Mouse (Mus musculus): ENCODE data around the gene Esr2. TPM values are rescaled to one million over a fixed set of nuclear protein-coding genes. Genes with fewer than 3 reads are reported as not detected.
A peak's percentile ranks its signal among the peaks of the same experiment; 100 is the strongest.

The Esr2 gene
- polyA plus RNA-seq, 1 experiment from 2014 or later: 0.34 TPM

- Histone ChIP-seq H3K4me2 (ENCODE audit: low read length) (peak overlapping the region; percentile 66), H3K27ac (ENCODE audit: low read depth, low read length) (peak overlapping the region; percentile 87), H3K9me3 (ENCODE audit: control insufficient read depth, low read length) (no peaks in the 10 kb centered on the region), H3K36me3 (ENCODE audit: control insufficient read depth, insufficient read depth, low read length) (no peaks in the 10 kb centered on the region), H3K4me1 (ENCODE audit: control insufficient read depth, insufficient read depth, low read depth, low read length) (peaks cover 21% of the 10 kb centered on the region), H3K27me3 (replicated peaks; ENCODE audit: control insufficient read depth, insufficient read depth, low read length) (no peaks in the 10 kb centered on the region), H3K4me3 (ENCODE audit: low read length) (peak overlapping the region; percentile 45), H3K9ac (ENCODE audit: low read depth, low read length) (peak overlapping the region; percentile 68)
- WGBS: 46% methylated on average over 14 of the region's 14 CpGs
- ATAC-seq: peak; percentile 10; the same call in 1 of the 2 replicates
Measured at GRCm38 (mm10) chr12:76080876-76081556, 96.0 kb downstream of the Esr2 start.

- Histone ChIP-seq H3K9ac (ENCODE audit: low read depth, low read length) (no peak overlapping the region), H3K4me2 (ENCODE audit: low read length) (no peak overlapping the region), H3K4me3 (ENCODE audit: low read length) (no peak overlapping the region), H3K36me3 (ENCODE audit: control insufficient read depth, insufficient read depth, low read length) (no peaks in the 10 kb centered on the region), H3K9me3 (ENCODE audit: control insufficient read depth, low read length) (no peaks in the 10 kb centered on the region), H3K4me1 (ENCODE audit: control insufficient read depth, insufficient read depth, low read depth, low read length) (no peaks in the 10 kb centered on the region; the same call in 1 of the 2 replicates), H3K27me3 (replicated peaks; ENCODE audit: control insufficient read depth, insufficient read depth, low read length) (no peaks in the 10 kb centered on the region), H3K27ac (ENCODE audit: low read depth, low read length) (no peak overlapping the region)
- no peak for ATAC-seq
- WGBS: 35% methylated on average over 7 of the region's 7 CpGs
Measured at GRCm38 (mm10) chr12:76073981-76074380, 103.1 kb downstream of the Esr2 start.

DNA sequence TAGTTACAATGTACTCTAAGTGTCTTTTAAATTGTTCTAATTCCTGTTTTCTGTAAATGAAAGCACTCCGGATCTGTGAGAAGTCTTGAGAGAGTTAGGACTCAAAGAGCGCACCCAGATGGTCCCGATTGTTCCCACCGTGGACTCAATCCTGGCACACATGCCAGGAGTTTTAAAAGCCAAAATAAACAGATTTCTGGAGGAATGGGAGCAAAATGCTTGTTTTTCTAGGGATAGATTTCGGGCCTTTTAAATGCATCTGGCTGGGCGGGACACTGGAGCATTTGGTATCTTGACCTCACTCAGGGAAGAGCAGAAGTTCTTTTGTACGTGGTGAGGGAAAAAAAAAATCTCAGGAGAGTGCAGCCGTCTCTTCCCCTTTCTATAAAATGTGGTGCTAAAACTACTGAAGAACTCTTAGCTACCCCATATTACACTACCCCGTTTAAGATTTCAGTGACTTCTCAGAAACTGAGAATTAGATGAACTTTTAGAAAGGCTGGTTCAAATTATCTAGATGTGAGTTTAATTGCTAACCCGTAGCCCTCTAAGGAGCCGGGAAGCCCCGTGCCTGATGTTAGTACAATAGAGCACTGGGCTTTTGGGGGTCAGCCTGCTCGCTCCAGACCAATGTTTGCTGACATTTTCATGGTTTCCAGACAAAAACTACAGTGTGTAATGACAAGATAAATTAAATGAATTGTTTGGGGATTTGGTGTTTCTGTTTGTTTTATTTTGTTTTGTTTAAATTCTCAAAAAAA, 103.8 kb downstream of the Esr2 start:
- Histone ChIP-seq H3K4me3 (ENCODE audit: low read length) (no peak overlapping the region), H3K4me2 (ENCODE audit: low read length) (no peak overlapping the region), H3K27me3 (replicated peaks; ENCODE audit: control insufficient read depth, insufficient read depth, low read length) (no peaks in the 10 kb centered on the region), H3K27ac (ENCODE audit: low read depth, low read length) (no peak overlapping the region), H3K9me3 (ENCODE audit: control insufficient read depth, low read length) (no peaks in the 10 kb centered on the region), H3K4me1 (ENCODE audit: control insufficient read depth, insufficient read depth, low read depth, low read length) (no peaks in the 10 kb centered on the region; the same call in 1 of the 2 replicates), H3K9ac (ENCODE audit: low read depth, low read length) (no peak overlapping the region), H3K36me3 (ENCODE audit: control insufficient read depth, insufficient read depth, low read length) (no peaks in the 10 kb centered on the region)
- 19% methylated on average over 13 of the region's 13 CpGs for WGBS
- ATAC-seq: no peak

DNA sequence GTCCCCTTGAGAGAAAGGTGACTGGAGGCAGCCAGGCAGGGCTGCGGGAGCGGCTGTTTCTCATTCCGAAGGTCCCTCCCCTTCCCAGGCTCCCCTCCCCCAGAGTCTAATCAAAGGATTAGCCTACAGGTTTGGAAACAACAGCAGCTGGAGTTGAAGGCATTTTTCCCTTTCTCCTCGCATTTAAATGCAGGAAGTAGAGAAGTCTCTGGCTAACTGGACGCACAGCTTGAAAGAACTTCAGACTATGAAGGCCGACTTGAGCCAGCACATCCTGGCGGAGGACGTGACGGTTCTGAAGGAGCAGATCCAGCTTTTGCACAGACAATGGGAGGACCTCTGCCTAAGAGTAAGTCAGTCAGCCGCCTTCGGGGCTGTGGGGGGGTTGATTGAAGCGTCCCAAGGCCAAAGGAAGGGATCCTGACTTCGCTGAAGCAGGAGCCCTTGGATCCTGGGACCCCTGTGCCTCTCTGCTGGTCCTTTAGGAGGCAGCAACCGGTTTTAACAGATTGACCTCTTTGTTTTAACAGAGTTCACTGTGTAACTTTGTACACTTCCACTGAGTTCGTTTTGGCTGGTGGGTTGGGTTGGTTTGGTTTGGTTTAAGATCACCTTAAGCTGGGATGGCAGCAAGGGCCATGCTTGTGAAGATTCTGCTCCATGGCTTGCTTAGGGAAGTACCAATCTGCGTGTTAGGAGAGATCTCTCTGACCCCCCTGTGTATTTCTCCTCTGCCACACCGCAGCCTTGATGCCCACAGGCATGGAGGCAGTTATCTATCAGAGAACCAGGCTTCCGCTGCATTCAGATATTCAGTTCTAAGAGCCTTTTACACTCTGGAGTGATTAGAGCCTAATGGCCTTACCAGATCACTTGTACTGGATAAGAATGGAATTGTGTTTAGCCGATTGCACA, 104.9 kb downstream of the Esr2 start:
- no peaks in the 10 kb centered on the region for H3K27me3 ChIP-seq (replicated peaks; ENCODE audit: control insufficient read depth, insufficient read depth, low read length)
- H3K36me3 ChIP-seq (ENCODE audit: control insufficient read depth, insufficient read depth, low read length): no peaks in the 10 kb centered on the region
- peak overlapping the region; percentile 32 for H3K4me2 ChIP-seq (ENCODE audit: low read length)
- 18% methylated on average over 19 of the region's 19 CpGs for WGBS
- H3K4me3 ChIP-seq (ENCODE audit: low read length): no peak overlapping the region
- H3K9ac ChIP-seq (ENCODE audit: low read depth, low read length): 0 out of 2 replicates have a peak overlapping the region, but pooled peaks have one; percentile 3
- no peak overlapping the region for H3K27ac ChIP-seq (ENCODE audit: low read depth, low read length)
- H3K9me3 ChIP-seq (ENCODE audit: control insufficient read depth, low read length): no peaks in the 10 kb centered on the region
- ATAC-seq: no peak
- no peaks in the 10 kb centered on the region; the same call in 1 of the 2 replicates for H3K4me1 ChIP-seq (ENCODE audit: control insufficient read depth, insufficient read depth, low read depth, low read length)

Other genes with a start within 250 kb of the Esr2 start
- gene Tex21, start 69.5 kb upstream of the Esr2 start, polyA plus RNA-seq (2015; fragmentation: Nextera tagmentation; extraction: Ambion mirVana): not detected in 2 replicates
- 37.8 and 38.9 TPM in 2 replicates for gene Mthfd1, start 78.0 kb upstream of the Esr2 start, polyA plus RNA-seq (2015; fragmentation: Nextera tagmentation; extraction: Ambion mirVana)
- 12.3 and 13.8 TPM in 2 replicates for gene Akap5, start 147.6 kb upstream of the Esr2 start, polyA plus RNA-seq (2015; fragmentation: Nextera tagmentation; extraction: Ambion mirVana)
- gene Zbtb25, start 192.3 kb upstream of the Esr2 start, polyA plus RNA-seq (2015; fragmentation: Nextera tagmentation; extraction: Ambion mirVana): 12.6 and 13.3 TPM in 2 replicates
- gene Zbtb1, start 193.0 kb upstream of the Esr2 start, polyA plus RNA-seq (2015; fragmentation: Nextera tagmentation; extraction: Ambion mirVana): 3.2 and 3.5 TPM in 2 replicates
- 9.5 and 10.2 TPM in 2 replicates for gene Hspa2, start 226.9 kb upstream of the Esr2 start, polyA plus RNA-seq (2015; fragmentation: Nextera tagmentation; extraction: Ambion mirVana)
- 1.3 and 2.1 TPM in 2 replicates for gene Ppp1r36, start 240.3 kb upstream of the Esr2 start, polyA plus RNA-seq (2015; fragmentation: Nextera tagmentation; extraction: Ambion mirVana)